Mouse (Mus musculus): ENCODE data around the gene Ttc26.

DNA sequence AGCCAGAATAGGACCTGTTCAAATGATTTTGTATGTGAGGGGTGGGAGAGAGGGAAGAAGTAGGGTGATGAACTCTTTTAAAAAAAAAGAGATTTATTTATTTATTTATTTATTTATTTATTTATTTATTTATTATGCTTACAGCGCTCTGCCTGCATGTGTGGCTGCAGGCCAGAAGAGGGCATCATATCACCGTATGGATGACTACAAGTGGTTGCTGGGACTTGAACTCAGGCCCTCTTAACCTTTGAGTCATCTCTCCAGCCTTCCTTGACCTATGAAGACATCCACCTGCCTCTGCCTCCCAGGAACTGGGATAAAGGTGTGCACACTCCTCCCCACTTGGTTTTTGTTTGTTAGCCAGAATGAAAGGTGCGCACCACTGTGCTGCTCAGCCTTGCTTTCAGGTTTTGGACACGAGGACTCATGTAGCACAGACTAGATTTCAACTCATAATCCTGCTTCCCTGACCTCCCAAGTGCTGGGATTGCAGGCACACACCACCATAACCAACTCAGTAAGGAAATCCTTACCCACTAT is 44.0 kb upstream of the Ttc26 start:
- TF ChIP-seq MAFK (IDR thresholded peaks at IDR 0.05; ENCODE audit: insufficient read depth, low read depth, low read length) (no peak), ZNF384 (IDR thresholded peaks at IDR 0.05; ENCODE audit: low read depth, low read length) (no peak), CHD2 (IDR thresholded peaks at IDR 0.05; ENCODE audit: low read depth, low read length) (no peak)

Measured in ES-E14 (cell line).